Mouse (Mus musculus): ENCODE measurements around the gene Ap3s2.

Ap3s2 gene

GRCm38 (mm10) chr7:79920344-79920983 is at the start of gene Ap3s2:
Ap3s2 (minus strand) TSS chr7:79920649.
- peak; percentile 95 for DNase-seq (ENCODE audit: low read depth, low spot score)

GRCm38 (mm10) chr7:79968326-79968725 is 47.9 kb upstream of the Ap3s2 start:
- peak; percentile 86 for DNase-seq (ENCODE audit: low read depth, low spot score)

GRCm38 (mm10) chr7:79961600-79961999 is 41.2 kb upstream of the Ap3s2 start:
- peak; percentile 53 for DNase-seq (ENCODE audit: low read depth, low spot score)

GRCm38 (mm10) chr7:79956131-79956530 is 35.7 kb upstream of the Ap3s2 start:
- peak; percentile 73 for DNase-seq (ENCODE audit: low read depth, low spot score)

DNA sequence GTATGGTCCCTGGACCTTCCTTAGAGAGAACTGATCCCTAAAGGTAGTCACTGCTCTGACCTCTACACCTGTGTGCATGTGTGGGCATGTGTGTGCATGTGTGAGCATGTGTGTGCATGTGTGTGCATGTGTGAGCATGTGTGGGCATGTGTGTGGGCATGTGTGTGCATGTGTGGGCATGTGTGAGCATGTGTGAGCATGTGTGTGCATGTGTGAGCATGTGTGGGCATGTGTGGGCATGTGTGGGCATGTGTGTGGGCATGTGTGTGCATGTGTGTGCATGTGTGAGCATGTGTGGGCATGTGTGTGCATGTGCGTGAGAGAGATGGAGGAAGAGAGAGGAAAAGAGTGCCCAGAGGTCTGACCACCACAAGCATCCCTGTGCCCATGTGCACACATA is 34.4 kb upstream of the Ap3s2 start:
- DNase-seq (ENCODE audit: low read depth, low spot score), result no peak

DNA sequence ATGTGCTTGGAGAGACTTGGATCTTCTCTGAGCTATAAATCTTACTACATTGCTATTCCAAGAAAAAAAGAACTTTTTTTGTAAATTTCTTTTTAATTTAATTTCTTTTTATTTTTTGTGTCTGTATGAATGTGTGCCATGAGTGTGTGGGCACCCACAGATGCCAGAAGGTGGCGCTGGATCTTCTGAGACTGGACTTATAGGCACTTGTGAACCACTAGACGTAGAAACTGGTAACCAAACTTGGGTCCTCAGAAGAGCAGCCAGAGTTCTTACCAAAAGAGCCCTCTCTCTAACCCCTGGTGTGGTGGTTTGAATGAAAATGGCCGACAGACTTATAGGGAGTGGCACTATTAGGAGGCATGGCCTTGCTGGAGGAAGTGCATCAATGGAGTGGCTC is 30.6 kb upstream of the Ap3s2 start:
- peak; percentile 72 for DNase-seq (ENCODE audit: low read depth, low spot score)

DNA sequence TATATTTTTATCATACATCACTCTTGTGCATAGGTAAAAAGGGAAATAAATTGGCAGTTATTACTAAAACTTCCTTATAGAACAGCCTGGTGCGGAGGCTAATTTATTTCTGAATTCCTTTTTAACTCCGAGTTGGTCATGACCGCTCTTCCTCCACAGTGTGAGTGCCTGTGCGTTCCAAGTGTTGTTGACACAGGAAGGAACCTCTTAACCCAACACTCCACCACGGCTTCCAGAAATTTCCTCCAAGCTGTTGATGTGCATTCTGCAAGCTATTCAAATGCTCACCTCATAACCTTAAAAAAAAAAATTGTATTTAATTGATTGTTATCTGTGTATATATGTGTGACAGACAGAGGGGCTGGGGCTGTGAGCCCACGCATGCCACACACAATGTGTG is 29.8 kb upstream of the Ap3s2 start:
- DNase-seq (ENCODE audit: low read depth, low spot score), result no peak

- DNase-seq (ENCODE audit: low read depth, low spot score), result peak; percentile 24
Measured at GRCm38 (mm10) chr7:79935511-79936205, 15.2 kb upstream of the Ap3s2 start.

GRCm38 (mm10) chr7:79934862-79935510 is 14.5 kb upstream of the Ap3s2 start, which contains the start of gene Arpin:
Arpin (minus strand) TSS chr7:79935359.
- DNase-seq (ENCODE audit: low read depth, low spot score), result peak; percentile 77

- no peak for DNase-seq (ENCODE audit: low read depth, low spot score)
Measured at GRCm38 (mm10) chr7:79934461-79934860, 14.0 kb upstream of the Ap3s2 start.

DNA sequence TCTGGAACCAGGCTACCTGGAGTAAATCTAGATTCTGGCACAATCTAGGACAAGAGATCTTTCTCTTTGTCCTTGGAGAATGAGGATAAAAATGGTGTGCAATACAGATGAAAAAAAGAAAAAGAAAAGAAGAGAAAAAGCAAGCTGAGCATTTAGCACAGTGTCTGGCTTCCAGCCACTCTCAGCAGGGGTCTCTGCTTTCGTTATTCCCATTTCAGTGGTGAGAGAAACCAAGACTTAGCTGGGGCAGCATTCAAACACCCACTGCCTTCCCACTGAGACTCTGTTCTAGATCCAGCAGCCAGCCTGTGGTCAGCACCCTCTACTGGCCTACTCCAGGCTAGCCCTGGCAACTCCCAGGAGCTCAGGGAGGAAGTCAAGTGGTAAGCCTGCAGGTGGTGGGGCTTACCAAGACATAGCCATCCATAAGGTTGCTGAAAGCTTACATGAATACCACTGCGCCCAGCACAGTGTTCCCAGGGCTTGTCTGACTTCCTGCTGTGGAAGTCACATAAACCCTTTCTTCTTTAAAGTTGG is 8.1 kb upstream of the Ap3s2 start:
- no peak for DNase-seq (ENCODE audit: low read depth, low spot score)

DNA sequence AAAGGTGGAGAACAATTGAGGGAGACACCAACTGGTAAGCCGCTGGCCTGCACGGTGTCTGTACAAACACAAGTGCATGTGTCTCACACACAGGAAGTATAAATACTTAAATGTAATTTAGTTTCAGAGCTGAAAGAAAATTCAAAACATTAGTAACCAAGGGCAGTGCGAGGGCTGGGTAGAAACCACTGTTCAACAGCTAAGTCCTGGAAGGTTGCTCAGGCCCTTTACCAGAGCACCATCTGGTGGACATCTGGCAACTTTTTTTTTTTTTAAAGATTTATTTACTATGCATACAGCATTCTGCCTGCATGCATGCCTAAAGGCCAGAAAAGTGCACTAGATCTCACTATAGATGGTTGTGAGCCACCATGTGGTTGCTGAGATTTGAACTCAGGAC is 5.9 kb downstream of the Ap3s2 start:
- peak; percentile 66 for DNase-seq (ENCODE audit: low read depth, low spot score)

GRCm38 (mm10) chr7:79907356-79907755 is 13.1 kb downstream of the Ap3s2 start:
- DNase-seq (ENCODE audit: low read depth, low spot score), result no peak

GRCm38 (mm10) chr7:79906914-79907313 is 13.5 kb downstream of the Ap3s2 start:
- DNase-seq (ENCODE audit: low read depth, low spot score), result no peak

DNA sequence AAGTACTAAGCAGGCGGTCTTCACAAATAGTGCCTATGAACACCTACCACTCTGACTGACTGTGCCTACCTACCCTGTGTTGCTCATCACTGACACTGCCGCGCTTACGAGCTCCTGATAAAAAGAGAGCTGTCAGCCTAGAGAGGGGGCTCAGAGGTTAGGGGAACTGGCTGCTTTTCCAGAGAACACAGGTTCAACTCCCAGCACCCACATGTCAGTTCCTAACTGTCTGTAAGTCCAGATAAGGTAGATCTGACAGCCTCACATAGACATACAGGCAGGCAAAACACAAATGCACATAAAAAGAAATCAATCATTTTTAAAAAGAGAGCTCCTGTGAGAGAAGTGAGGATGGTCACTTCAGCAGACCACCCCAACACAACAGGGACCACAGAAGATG is 15.3 kb downstream of the Ap3s2 start:
- no peak for DNase-seq (ENCODE audit: low read depth, low spot score)

GRCm38 (mm10) chr7:79903160-79903792 is 17.2 kb downstream of the Ap3s2 start:
- DNase-seq (ENCODE audit: low read depth, low spot score), result no peak

DNA sequence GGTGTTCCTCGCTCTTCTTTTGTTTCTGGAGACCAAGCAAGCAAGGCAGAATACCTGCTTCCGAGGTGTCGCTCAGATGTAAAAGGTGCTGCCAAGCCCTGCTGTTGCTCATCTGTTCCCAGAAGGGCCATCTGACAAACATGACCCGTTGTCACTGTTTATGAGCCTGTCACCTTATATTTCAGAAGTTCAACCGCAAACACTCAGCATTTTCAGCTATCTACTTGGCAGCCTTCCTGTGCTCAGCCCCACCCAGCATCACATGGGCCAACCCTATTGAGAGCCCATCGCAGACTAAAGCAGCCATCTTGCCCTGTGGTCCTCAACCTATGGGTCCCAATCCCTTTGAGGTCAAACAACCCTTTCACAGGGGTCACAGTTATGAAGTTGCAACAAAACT is 19.7 kb downstream of the Ap3s2 start:
- DNase-seq (ENCODE audit: low read depth, low spot score), result no peak

- DNase-seq (ENCODE audit: low read depth, low spot score), result no peak
Measured at GRCm38 (mm10) chr7:79895225-79895624, 25.2 kb downstream of the Ap3s2 start.

DNA sequence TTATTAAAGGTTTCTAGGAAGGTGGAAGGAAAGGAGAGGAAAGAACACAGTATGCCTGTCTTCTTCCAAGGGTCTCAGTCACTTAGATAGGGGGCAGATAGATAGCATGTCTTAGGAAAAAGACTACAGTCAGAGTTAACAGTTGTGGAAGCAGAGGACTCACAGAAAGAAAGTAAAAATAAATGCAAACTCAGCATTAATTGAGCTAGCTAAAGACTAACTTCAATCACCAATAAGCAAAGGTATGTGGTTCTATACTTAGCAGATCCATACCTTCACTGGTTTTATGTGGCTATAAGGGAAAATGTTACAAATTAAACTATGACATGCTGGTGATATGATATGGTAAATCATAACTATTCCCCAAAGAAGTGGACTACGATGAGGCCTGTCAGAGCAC is 25.7 kb downstream of the Ap3s2 start:
- no peak for DNase-seq (ENCODE audit: low read depth, low spot score)

DNA sequence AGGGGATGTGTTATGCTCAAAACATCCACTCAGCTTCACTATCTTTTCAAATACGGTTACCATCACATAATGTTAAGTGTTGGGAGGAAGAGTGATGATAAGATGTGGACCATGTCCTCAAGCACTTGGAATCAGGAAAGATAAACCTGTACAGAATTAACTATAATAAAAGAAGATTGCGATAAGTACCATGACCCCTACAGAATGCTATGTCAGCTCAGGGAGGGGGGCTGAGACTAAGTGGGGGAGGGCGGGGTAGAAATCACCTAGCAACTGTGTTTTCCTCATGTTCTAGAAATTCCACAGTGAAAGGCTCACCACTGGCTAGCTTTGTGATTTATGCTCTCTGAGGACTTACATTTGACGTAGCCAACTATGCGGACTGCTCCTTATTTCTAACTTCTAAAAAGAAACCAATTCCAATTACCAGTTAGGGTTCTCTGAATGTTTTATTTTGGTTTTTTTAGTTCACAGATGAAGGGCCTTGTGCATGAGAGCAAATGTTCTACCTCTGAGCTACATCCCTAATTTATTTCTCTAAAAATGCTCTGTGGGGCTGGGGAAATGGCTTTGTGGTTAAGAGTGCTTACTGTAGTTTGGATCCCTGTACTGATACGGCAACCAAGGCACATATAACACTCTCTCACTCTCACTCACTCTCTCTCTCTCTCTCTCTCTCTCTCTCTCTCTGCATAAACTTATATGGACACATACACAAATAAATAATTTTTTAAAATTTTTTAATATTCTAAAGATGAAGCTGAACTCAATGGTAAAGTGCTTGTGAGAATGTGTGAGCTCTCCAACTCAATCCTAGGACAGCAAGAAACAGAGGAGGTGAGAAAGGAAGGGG is 27.6 kb downstream of the Ap3s2 start:
- peak; percentile 26 for DNase-seq (ENCODE audit: low read depth, low spot score)
